38 mouse cellular contexts compared by ENCODE assay signal in the genomic region with DNA sequence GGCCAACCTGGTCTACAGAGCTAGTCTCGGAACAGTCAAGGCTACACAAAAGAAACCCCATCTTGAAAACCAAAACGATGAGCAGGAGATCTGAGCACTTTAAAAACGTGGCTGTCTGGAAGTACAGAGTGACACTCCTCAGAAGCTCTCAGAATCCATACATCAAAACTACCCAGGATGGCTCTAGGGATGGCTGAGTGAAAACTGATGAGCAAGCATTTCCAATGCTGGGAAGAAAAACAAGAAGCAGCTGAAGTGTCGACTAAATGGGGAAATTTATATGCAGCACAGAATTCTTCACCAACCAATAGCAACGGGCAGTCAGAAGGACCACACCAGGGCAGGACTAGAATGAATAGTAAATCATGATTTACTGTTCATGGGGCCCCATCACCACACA. TPM values are rescaled to one million over a fixed set of nuclear protein-coding genes. Genes with fewer than 3 reads are reported as not detected.
"Had no signal": no experiment of that assay in that cellular context is flagged by ENCODE, and none has a peak within 500 bp of the region (broad histone marks: within the 10 kb centered on the region; RNA-seq: fewer than 3 reads in every experiment).

No protein-coding gene starts in this region.

- DNase-seq: cerebellum, adult 9-10 months; cerebellum, adult 9-11 months; cerebellum, postnatal 10 days; cerebellum, postnatal 14 days; cerebellum, postnatal 25 days; cerebellum, postnatal 36 days; forebrain, postnatal 0 days; gastrocnemius, adult 2 months; gastrocnemius, postnatal 10 days; gastrocnemius, postnatal 14 days; gastrocnemius, postnatal 25 days; gastrocnemius, postnatal 36 days; heart, adult 11 months; heart, adult 18-20 months; heart, adult 2 months had no signal

- H3K9me3 ChIP-seq: embryonic facial prominence, embryonic 10.5 days; embryonic facial prominence, embryonic 12.5 days; embryonic facial prominence, embryonic 13.5 days; embryonic facial prominence, embryonic 15.5 days; forebrain, embryonic 10.5 days; forebrain, embryonic 12.5 days; forebrain, embryonic 13.5 days; forebrain, embryonic 15.5 days had no signal

- ATAC-seq: forebrain, embryonic 13.5 days; forebrain, embryonic 14.5 days; forebrain, embryonic 15.5 days; forebrain, embryonic 16.5 days; forebrain, postnatal 0 days had no signal

- H3K4me3 ChIP-seq: embryonic facial prominence, embryonic 10.5 days; embryonic facial prominence, embryonic 12.5 days; embryonic facial prominence, embryonic 13.5 days; embryonic facial prominence, embryonic 15.5 days; erythroblast, embryonic 14.5 days; forebrain, embryonic 10.5 days; forebrain, embryonic 12.5 days; forebrain, embryonic 13.5 days; forebrain, embryonic 15.5 days; gastrocnemius, adult 2 months; heart, adult 2 months had no signal

- H3K27me3 ChIP-seq: embryonic facial prominence, embryonic 12.5 days; embryonic facial prominence, embryonic 13.5 days; embryonic facial prominence, embryonic 15.5 days; forebrain, embryonic 12.5 days; forebrain, embryonic 13.5 days; forebrain, embryonic 15.5 days had no signal

- H3K27ac ChIP-seq: embryonic facial prominence, embryonic 10.5 days; embryonic facial prominence, embryonic 12.5 days; embryonic facial prominence, embryonic 13.5 days; embryonic facial prominence, embryonic 15.5 days; forebrain, embryonic 10.5 days; forebrain, embryonic 12.5 days; forebrain, embryonic 13.5 days; forebrain, embryonic 15.5 days; gastrocnemius, adult 2 months; heart, adult 2 months had no signal

- H3K4me1 ChIP-seq: embryonic facial prominence, embryonic 12.5 days had no signal

- H3K9ac ChIP-seq: embryonic facial prominence, embryonic 12.5 days; embryonic facial prominence, embryonic 13.5 days; embryonic facial prominence, embryonic 15.5 days; forebrain, embryonic 12.5 days; forebrain, embryonic 13.5 days; forebrain, embryonic 15.5 days; forebrain, postnatal 0 days had no signal

- H3K36me3 ChIP-seq: embryonic facial prominence, embryonic 10.5 days; embryonic facial prominence, embryonic 12.5 days; embryonic facial prominence, embryonic 13.5 days; embryonic facial prominence, embryonic 15.5 days; forebrain, embryonic 10.5 days; forebrain, embryonic 12.5 days; forebrain, embryonic 15.5 days had no signal

- H3K4me2 ChIP-seq: embryonic facial prominence, embryonic 12.5 days; embryonic facial prominence, embryonic 13.5 days; embryonic facial prominence, embryonic 15.5 days; forebrain, embryonic 12.5 days; forebrain, embryonic 13.5 days; forebrain, embryonic 15.5 days had no signal

RNA-seq across cellular contexts. Expression of a gene that starts 3.7 kb away (rescaled TPM):
- total RNA-seq: common myeloid progenitor, adult 5-6 weeks; gastrocnemius, adult 18-20 months; gastrocnemius, adult 2 months; gastrocnemius, postnatal 14 days; gastrocnemius, postnatal 25 days; gastrocnemius, postnatal 36 days; granulocyte monocyte progenitor cell, adult 5-6 weeks had no signal
- polyA plus RNA-seq: erythroblast, embryonic 14.5 days had no signal

RNA-seq across cellular contexts. Expression of a gene that starts 7.8 kb away (rescaled TPM):
- total RNA-seq: common myeloid progenitor, adult 5-6 weeks; forebrain, postnatal 0 days; gastrocnemius, adult 18-20 months; gastrocnemius, adult 2 months; gastrocnemius, adult 8-10 months; gastrocnemius, postnatal 10 days; gastrocnemius, postnatal 14 days; gastrocnemius, postnatal 25 days; gastrocnemius, postnatal 36 days; gastrocnemius, postnatal 4 days; granulocyte monocyte progenitor cell, adult 5-6 weeks; heart, adult 18-20 months; heart, adult 2 months; heart, adult 8-10 months had no signal
- polyA plus RNA-seq: cortical plate, adult 2 months; embryonic facial prominence, embryonic 10.5 days; embryonic facial prominence, embryonic 11.5 days; embryonic facial prominence, embryonic 12.5 days; embryonic facial prominence, embryonic 13.5 days; erythroblast, embryonic 14.5 days; forebrain, embryonic 10.5 days; forebrain, embryonic 11.5 days; forebrain, embryonic 12.5 days; forebrain, embryonic 13.5 days; forebrain, embryonic 14.5 days; forebrain, embryonic 15.5 days; forebrain, embryonic 16.5 days; forebrain, postnatal 0 days; frontal cortex, adult 2 months; gonadal fat pad, adult 2 months; heart, adult 2 months had no signal

RNA-seq across cellular contexts. Expression of a gene that starts 10.2 kb away (rescaled TPM):
- total RNA-seq: common myeloid progenitor, adult 5-6 weeks; forebrain, postnatal 0 days; gastrocnemius, adult 18-20 months; gastrocnemius, adult 2 months; gastrocnemius, adult 8-10 months; gastrocnemius, postnatal 10 days; gastrocnemius, postnatal 14 days; gastrocnemius, postnatal 25 days; gastrocnemius, postnatal 36 days; gastrocnemius, postnatal 4 days; granulocyte monocyte progenitor cell, adult 5-6 weeks; heart, adult 18-20 months; heart, adult 2 months; heart, adult 8-10 months had no signal
- polyA plus RNA-seq: cortical plate, adult 2 months; embryonic facial prominence, embryonic 10.5 days; embryonic facial prominence, embryonic 11.5 days; embryonic facial prominence, embryonic 12.5 days; embryonic facial prominence, embryonic 13.5 days; embryonic facial prominence, embryonic 14.5 days; erythroblast, embryonic 14.5 days; forebrain, embryonic 10.5 days; forebrain, embryonic 11.5 days; forebrain, embryonic 12.5 days; forebrain, embryonic 13.5 days; forebrain, embryonic 14.5 days; forebrain, embryonic 15.5 days; forebrain, embryonic 16.5 days; forebrain, postnatal 0 days; gonadal fat pad, adult 2 months; heart, adult 2 months had no signal

RNA-seq across cellular contexts. Expression of a gene that starts 24.7 kb away (rescaled TPM):
- total RNA-seq: common myeloid progenitor, adult 5-6 weeks; forebrain, postnatal 0 days; gastrocnemius, adult 18-20 months; gastrocnemius, adult 2 months; gastrocnemius, adult 8-10 months; gastrocnemius, postnatal 10 days; gastrocnemius, postnatal 14 days; gastrocnemius, postnatal 25 days; gastrocnemius, postnatal 36 days; gastrocnemius, postnatal 4 days; granulocyte monocyte progenitor cell, adult 5-6 weeks; heart, adult 18-20 months; heart, adult 2 months; heart, adult 8-10 months had no signal
- polyA plus RNA-seq: cortical plate, adult 2 months; embryonic facial prominence, embryonic 10.5 days; embryonic facial prominence, embryonic 11.5 days; embryonic facial prominence, embryonic 12.5 days; embryonic facial prominence, embryonic 13.5 days; embryonic facial prominence, embryonic 14.5 days; erythroblast, embryonic 14.5 days; forebrain, embryonic 10.5 days; forebrain, embryonic 11.5 days; forebrain, embryonic 12.5 days; forebrain, embryonic 13.5 days; forebrain, embryonic 14.5 days; forebrain, embryonic 15.5 days; forebrain, embryonic 16.5 days; forebrain, postnatal 0 days; frontal cortex, adult 2 months; gonadal fat pad, adult 2 months; heart, adult 2 months had no signal

RNA-seq across cellular contexts. Expression of a gene that starts 26.2 kb away (rescaled TPM):
- total RNA-seq: common myeloid progenitor, adult 5-6 weeks; forebrain, postnatal 0 days; gastrocnemius, adult 18-20 months; gastrocnemius, adult 2 months; gastrocnemius, adult 8-10 months; gastrocnemius, postnatal 10 days; gastrocnemius, postnatal 14 days; gastrocnemius, postnatal 25 days; gastrocnemius, postnatal 36 days; gastrocnemius, postnatal 4 days; granulocyte monocyte progenitor cell, adult 5-6 weeks; heart, adult 18-20 months; heart, adult 2 months; heart, adult 8-10 months had no signal
- polyA plus RNA-seq: cortical plate, adult 2 months; embryonic facial prominence, embryonic 10.5 days; embryonic facial prominence, embryonic 11.5 days; embryonic facial prominence, embryonic 12.5 days; embryonic facial prominence, embryonic 13.5 days; erythroblast, embryonic 14.5 days; forebrain, embryonic 10.5 days; forebrain, embryonic 11.5 days; forebrain, embryonic 12.5 days; forebrain, embryonic 13.5 days; forebrain, embryonic 14.5 days; forebrain, embryonic 15.5 days; forebrain, embryonic 16.5 days; forebrain, postnatal 0 days; gonadal fat pad, adult 2 months; heart, adult 2 months had no signal
